Mouse (Mus musculus): ENCODE data around the gene Rpl9-ps1.

- TF ChIP-seq USF1 (IDR thresholded peaks at IDR 0.05; ENCODE audit: low read depth) (no peak), CTCF (IDR thresholded peaks at IDR 0.05; ENCODE audit: control insufficient read depth, insufficient read depth, insufficient read length) (no peak), MYOD1 (IDR thresholded peaks at IDR 0.05; ENCODE audit: control insufficient read depth, insufficient read length, low read depth) (no peak), MAX (IDR thresholded peaks at IDR 0.05) (no peak), CEBPB (IDR thresholded peaks at IDR 0.05; ENCODE audit: low read depth) (no peak), MYOG (IDR thresholded peaks at IDR 0.05; ENCODE audit: control insufficient read depth, extremely low read depth, insufficient read length) (no peak), FOSL1 (IDR thresholded peaks at IDR 0.05; ENCODE audit: insufficient read depth, low read length, poor library complexity, severe bottlenecking) (no peak)
Observed at GRCm38 (mm10) chr11:83619037-83619436, 26.4 kb downstream of the Rpl9-ps1 start.

Data from C2C12 (cell line).